Comparison of ENCODE assay signal across 8 mouse cellular contexts in the genomic region with DNA sequence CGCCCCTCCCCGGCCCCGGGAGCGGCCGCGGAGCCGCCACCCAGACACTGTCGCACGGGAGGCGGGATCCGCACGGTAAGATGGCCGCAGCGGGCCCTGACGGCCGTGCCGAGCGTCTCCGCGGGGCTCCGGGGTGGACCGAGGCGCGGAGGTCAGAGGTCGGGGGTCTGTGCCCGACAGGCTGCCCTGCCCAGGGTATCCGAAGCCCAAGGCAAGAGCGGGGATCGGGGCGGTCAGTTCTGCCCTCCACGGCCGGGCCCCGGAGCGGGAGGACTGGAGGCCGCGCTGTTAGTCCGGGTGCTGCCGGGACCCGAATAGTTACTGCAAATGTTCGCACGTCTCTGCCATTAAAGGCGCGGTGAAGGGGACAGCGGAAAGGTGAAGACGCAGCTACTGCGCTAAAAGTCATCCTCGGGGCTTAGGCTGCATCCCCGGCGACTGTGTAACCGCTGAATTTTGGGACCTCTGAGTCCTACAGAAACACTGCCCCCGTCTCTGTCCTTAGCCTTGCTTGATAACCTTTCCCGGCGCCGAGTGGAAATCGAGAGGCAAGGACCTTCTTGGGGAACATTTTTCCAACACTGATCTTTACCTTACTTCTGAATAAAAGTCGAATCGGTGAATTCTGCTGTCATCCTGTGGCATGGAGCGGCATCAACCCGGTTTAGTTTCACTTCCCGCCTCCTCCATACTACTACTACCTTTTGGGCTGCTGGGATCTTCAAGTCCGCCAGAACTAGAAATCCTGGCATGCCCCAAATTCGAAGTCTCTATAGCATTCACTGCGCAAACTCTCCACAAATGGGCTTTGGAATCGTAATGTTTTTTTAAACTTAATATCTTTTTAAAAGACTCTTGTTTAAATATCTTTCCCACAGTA. TPM values are rescaled to one million over a fixed set of nuclear protein-coding genes. Genes with fewer than 3 reads are reported as not detected.
DNase-seq lines count a peak whose midpoint lies in the region; ATAC-seq and TF ChIP-seq lines count a peak whose summit lies in the region.

No protein-coding gene starts in this region.

- no peaks in the 10 kb centered on the region for H3K27me3 ChIP-seq in cerebellum, adult 2 months (ENCODE audit: control insufficient read depth, insufficient read depth, low read length)
- H3K27me3 ChIP-seq in hindbrain, postnatal 0 days (ENCODE audit: insufficient read depth, low read length) = no peaks in the 10 kb centered on the region
- H3K27me3 ChIP-seq in midbrain, embryonic 16.5 days (ENCODE audit: control insufficient read depth, insufficient read depth, low read depth, low read length) = no peaks in the 10 kb centered on the region

- H3K4me2 ChIP-seq in hindbrain, postnatal 0 days (ENCODE audit: low read depth, low read length) = peak overlapping the region; percentile 82
- H3K4me2 ChIP-seq in midbrain, embryonic 16.5 days (ENCODE audit: low read length) = peak overlapping the region; percentile 79

- H3K9me3 ChIP-seq in hindbrain, postnatal 0 days (ENCODE audit: low read length) = no peaks in the 10 kb centered on the region
- no peaks in the 10 kb centered on the region for H3K9me3 ChIP-seq in midbrain, embryonic 16.5 days (replicated peaks; ENCODE audit: control insufficient read depth, low read length, poor library complexity, severe bottlenecking)

- ATAC-seq in hindbrain, postnatal 0 days = peak; percentile 73
- ATAC-seq in midbrain, embryonic 16.5 days = peak; percentile 69

- intact Hi-C loops in left cerebral cortex, postnatal 36 days (cut with DNase I) = loop anchor here (1.0 kb wide), 1 partner anchor 9 kb away; no protein-coding TSS in a partner anchor

- no peak for TF ChIP-seq POLR2A in cerebellum, adult 2 months (IDR thresholded peaks at IDR 0.05; ENCODE audit: borderline replicate concordance, insufficient read depth, low read length)

- no peak for DNase-seq in cerebellum, adult 2 months
- no peak for DNase-seq in cerebellum, adult 11-12 months
- peak; percentile 35 for DNase-seq in urinary bladder, postnatal 14 days (ENCODE audit: low spot score)
- DNase-seq in urinary bladder, adult 18-20 months (ENCODE audit: low spot score in 2 of 2) = no peak
- no peak for DNase-seq in hindbrain, postnatal 0 days (ENCODE audit: low spot score)
- no peak for DNase-seq in right cerebral cortex, adult 2 months (ENCODE audit: low spot score in 2 of 2)
- no peak for DNase-seq in left cerebral cortex, postnatal 36 days (ENCODE audit: low spot score in 2 of 2)

- peak overlapping the region; percentile 63 for H3K27ac ChIP-seq in cerebellum, adult 2 months (ENCODE audit: insufficient read depth, low read length)
- peak overlapping the region; percentile 88 for H3K27ac ChIP-seq in hindbrain, postnatal 0 days
- H3K27ac ChIP-seq in midbrain, embryonic 16.5 days (ENCODE audit: low read length) = peak overlapping the region; percentile 86

- H3K4me3 ChIP-seq in cerebellum, adult 2 months (replicated peaks; ENCODE audit: insufficient read depth, low read depth, low read length) = peak overlapping the region; percentile 84
- H3K4me3 ChIP-seq in hindbrain, postnatal 0 days (ENCODE audit: low read length) = peak overlapping the region; percentile 94
- peak overlapping the region; percentile 93 for H3K4me3 ChIP-seq in midbrain, embryonic 16.5 days (ENCODE audit: low read depth, low read length)

- 2% methylated on average over 64 of the region's 64 CpGs for WGBS in cerebellum, adult 2 months
- WGBS in hindbrain, postnatal 0 days = 4% methylated on average over 64 of the region's 64 CpGs
- 3% methylated on average over 56 of the region's 64 CpGs for WGBS in midbrain, embryonic 16.5 days

- H3K4me1 ChIP-seq in cerebellum, adult 2 months (ENCODE audit: control insufficient read depth, insufficient read depth, low read length) = peaks cover 11% of the 10 kb centered on the region; the same call in 1 of the 2 replicates
- peaks cover 18% of the 10 kb centered on the region for H3K4me1 ChIP-seq in hindbrain, postnatal 0 days (ENCODE audit: insufficient read depth, low read length)
- H3K4me1 ChIP-seq in midbrain, embryonic 16.5 days (ENCODE audit: control insufficient read depth, insufficient read depth, low read length) = peaks cover 23% of the 10 kb centered on the region

- peak overlapping the region; percentile 98 for H3K9ac ChIP-seq in hindbrain, postnatal 0 days (replicated peaks; ENCODE audit: low read length)
- H3K9ac ChIP-seq in midbrain, embryonic 16.5 days (ENCODE audit: low read depth, low read length) = peak overlapping the region; percentile 99

- no peak for TF ChIP-seq CTCF in cerebellum, adult 2 months (IDR thresholded peaks at IDR 0.05; ENCODE audit: borderline replicate concordance, insufficient read depth, low read depth, low read length)
- TF ChIP-seq CTCF in hindbrain, postnatal 0 days (IDR thresholded peaks at IDR 0.05; ENCODE audit: low read depth) = no peak

- peaks cover 5% of the 10 kb centered on the region; the same call in 1 of the 2 replicates for H3K36me3 ChIP-seq in hindbrain, postnatal 0 days (ENCODE audit: insufficient read depth, low read length)
- peaks cover 7% of the 10 kb centered on the region; the same call in 1 of the 2 replicates for H3K36me3 ChIP-seq in midbrain, embryonic 16.5 days (ENCODE audit: control insufficient read depth, insufficient read depth, low read length)

RNA-seq across cellular contexts. Expression of a gene that starts 0.6 kb away (rescaled TPM):
- 61.6 and 65.4 TPM in 2 replicates for polyA plus RNA-seq in cerebellum, adult 2 months (2012; rRNA removed)
- 43.2 and 51.1 TPM in 2 replicates for total RNA-seq in hindbrain, postnatal 0 days (2014; rRNA removed)
- polyA plus RNA-seq in hindbrain, postnatal 0 days (2015; fragmentation: Nextera tagmentation; extraction: Ambion mirVana) = 45.5 TPM in 2 replicates
- polyA plus RNA-seq in midbrain, embryonic 16.5 days (2015; fragmentation: Nextera tagmentation; extraction: Ambion mirVana) = 55.1 and 57.1 TPM in 2 replicates
- 10 to 100 TPM; 63.1 to 63.3 TPM for total RNA-seq in left cerebral cortex, postnatal 36 days (2021)

RNA-seq across cellular contexts. Expression of a gene that starts 0.7 kb away (rescaled TPM):
- polyA plus RNA-seq in cerebellum, adult 2 months (2012; rRNA removed) = 36.2 and 37.9 TPM in 2 replicates
- 35.7 and 36.3 TPM in 2 replicates for total RNA-seq in hindbrain, postnatal 0 days (2014; rRNA removed)
- 21.7 and 22.8 TPM in 2 replicates for polyA plus RNA-seq in hindbrain, postnatal 0 days (2015; fragmentation: Nextera tagmentation; extraction: Ambion mirVana)
- 23.9 and 26.8 TPM in 2 replicates for polyA plus RNA-seq in midbrain, embryonic 16.5 days (2015; fragmentation: Nextera tagmentation; extraction: Ambion mirVana)
- total RNA-seq in left cerebral cortex, postnatal 36 days (2021) = 10 to 100 TPM; 51.2 to 62.8 TPM

RNA-seq across cellular contexts. Expression of a gene that starts 14.5 kb away (rescaled TPM):
- 0.70 and 1.2 TPM in 2 replicates for polyA plus RNA-seq in cerebellum, adult 2 months (2012; rRNA removed)
- 0.32 and 0.68 TPM in 2 replicates for total RNA-seq in hindbrain, postnatal 0 days (2014; rRNA removed)
- polyA plus RNA-seq in hindbrain, postnatal 0 days (2015; fragmentation: Nextera tagmentation; extraction: Ambion mirVana) = 0.29 and 0.52 TPM in 2 replicates
- polyA plus RNA-seq in midbrain, embryonic 16.5 days (2015; fragmentation: Nextera tagmentation; extraction: Ambion mirVana) = 0.11 and 0.24 TPM in 2 replicates
- total RNA-seq in left cerebral cortex, postnatal 36 days (2021) = under 1 TPM; 0.27 to 0.39 TPM
